In genomic region chr11:119618763-119619162, GRCm38 (mm10) we compare ENCODE assay signal across 9 mouse cellular contexts. TPM values are rescaled to one million over a fixed set of nuclear protein-coding genes. Genes with fewer than 3 reads are reported as not detected.
DNase-seq lines count a peak whose midpoint lies in the region; ATAC-seq and TF ChIP-seq lines count a peak whose summit lies in the region.
"Had no signal": no experiment of that assay in that cellular context is flagged by ENCODE, and none has a peak within 500 bp of the region (broad histone marks: within the 10 kb centered on the region; RNA-seq: fewer than 3 reads in every experiment).

No protein-coding gene starts in this region.

- 48% methylated on average over 5 of the region's 5 CpGs for WGBS in forebrain, embryonic 10.5 days
- WGBS in forebrain, embryonic 16.5 days = 37% methylated on average over 5 of the region's 5 CpGs
- WGBS in liver, embryonic 11.5 days = 44% methylated on average over 5 of the region's 5 CpGs
- WGBS in lung, adult 2 months = 44% methylated on average over 5 of the region's 5 CpGs

- no peaks in the 10 kb centered on the region for H3K27me3 ChIP-seq in forebrain, embryonic 10.5 days (ENCODE audit: poor library complexity, severe bottlenecking)
- H3K27me3 ChIP-seq in forebrain, embryonic 16.5 days (replicated peaks; ENCODE audit: control insufficient read depth, insufficient read depth, low read length) = no peaks in the 10 kb centered on the region
- no peaks in the 10 kb centered on the region for H3K27me3 ChIP-seq in liver, embryonic 11.5 days (replicated peaks; ENCODE audit: control insufficient read depth, insufficient read depth, low read length)
- H3K27me3 ChIP-seq: heart, embryonic 15.5 days had no signal

- no peak for ATAC-seq in forebrain, embryonic 16.5 days
- no peak for ATAC-seq in liver, embryonic 11.5 days (replicated peaks; ENCODE audit: low FRiP score)

- H3K9ac ChIP-seq in forebrain, embryonic 16.5 days (replicated peaks; ENCODE audit: low read depth, low read length) = no peak overlapping the region
- no peak overlapping the region for H3K9ac ChIP-seq in liver, embryonic 11.5 days (ENCODE audit: low read depth, low read length)
- H3K9ac ChIP-seq: heart, embryonic 15.5 days had no signal

- H3K36me3 ChIP-seq in forebrain, embryonic 10.5 days (replicated peaks) = 0 out of 2 replicates have a peak, but pooled peaks cover 3% of the 10 kb centered on the region
- H3K36me3 ChIP-seq in forebrain, embryonic 16.5 days (ENCODE audit: control insufficient read depth, insufficient read depth) = no peaks in the 10 kb centered on the region
- no peaks in the 10 kb centered on the region; the same call in 1 of the 2 replicates for H3K36me3 ChIP-seq in liver, embryonic 11.5 days (ENCODE audit: control insufficient read depth, insufficient read depth, low read length)
- H3K36me3 ChIP-seq: heart, embryonic 15.5 days had no signal

- H3K4me2 ChIP-seq in forebrain, embryonic 16.5 days (ENCODE audit: low read length) = no peak overlapping the region
- no peak overlapping the region for H3K4me2 ChIP-seq in liver, embryonic 11.5 days
- H3K4me2 ChIP-seq: heart, embryonic 15.5 days had no signal

- H3K27ac ChIP-seq in forebrain, embryonic 10.5 days = no peak overlapping the region
- H3K27ac ChIP-seq in forebrain, embryonic 16.5 days (ENCODE audit: low read length) = no peak overlapping the region
- no peak overlapping the region for H3K27ac ChIP-seq in liver, embryonic 11.5 days (ENCODE audit: low read depth, low read length)
- H3K27ac ChIP-seq: heart, embryonic 15.5 days had no signal

- TF ChIP-seq POLR2A in lung, adult 2 months (IDR thresholded peaks at IDR 0.05; ENCODE audit: borderline replicate concordance, extremely low read depth, low read depth, low read length) = no peak

- no peak overlapping the region for H3K4me3 ChIP-seq in forebrain, embryonic 10.5 days
- no peak overlapping the region for H3K4me3 ChIP-seq in forebrain, embryonic 16.5 days (replicated peaks; ENCODE audit: low read length)
- H3K4me3 ChIP-seq in liver, embryonic 11.5 days (ENCODE audit: low read depth, low read length) = no peak overlapping the region
- H3K4me3 ChIP-seq in lung, adult 2 months (replicated peaks; ENCODE audit: extremely low read depth, low read depth, low read length) = no peak overlapping the region
- H3K4me3 ChIP-seq: heart, embryonic 15.5 days had no signal

- TF ChIP-seq CTCF in lung, adult 2 months (IDR thresholded peaks at IDR 0.05; ENCODE audit: insufficient read depth, low read length) = peak; percentile 43

- DNase-seq in forebrain, embryonic 10.5 days (ENCODE audit: extremely low spot score, low spot score) = peak; percentile 54
- DNase-seq in liver = peak; percentile 61
- DNase-seq in liver, embryonic 11.5 days (ENCODE audit: low spot score) = no peak
- peak; percentile 71 for DNase-seq in adrenal gland, adult 2 months
- peak; percentile 17 for DNase-seq in embryo, embryonic 9.5 days (ENCODE audit: extremely low spot score)
- DNase-seq in lung, adult 2 months = peak; percentile 26
- peak; percentile 46 for DNase-seq in thymus, postnatal 25 days

- no peaks in the 10 kb centered on the region for H3K9me3 ChIP-seq in forebrain, embryonic 10.5 days
- H3K9me3 ChIP-seq in forebrain, embryonic 16.5 days (ENCODE audit: control insufficient read depth, low read length) = no peaks in the 10 kb centered on the region
- no peaks in the 10 kb centered on the region for H3K9me3 ChIP-seq in liver, embryonic 11.5 days (ENCODE audit: control insufficient read depth, low read length)
- H3K9me3 ChIP-seq: heart, embryonic 15.5 days had no signal

- peaks cover 14% of the 10 kb centered on the region for H3K4me1 ChIP-seq in forebrain, embryonic 10.5 days
- no peaks in the 10 kb centered on the region for H3K4me1 ChIP-seq in forebrain, embryonic 16.5 days (replicated peaks; ENCODE audit: control insufficient read depth, insufficient read depth, low read length)
- peaks cover 11% of the 10 kb centered on the region for H3K4me1 ChIP-seq in liver, embryonic 11.5 days (replicated peaks; ENCODE audit: control insufficient read depth, insufficient read depth, low read length)
- H3K4me1 ChIP-seq in lung, adult 2 months (ENCODE audit: control insufficient read depth, insufficient read depth, low read length) = peaks cover 2% of the 10 kb centered on the region; the same call in 1 of the 2 replicates

RNA-seq across cellular contexts. Expression of gene Rptor, which starts 16.1 kb away (rescaled TPM):
- polyA plus RNA-seq in forebrain, embryonic 10.5 days (2016; fragmentation: Nextera tagmentation; extraction: Ambion mirVana) = 12.8 and 13.0 TPM in 2 replicates
- 8.5 and 11.3 TPM in 2 replicates for polyA plus RNA-seq in forebrain, embryonic 16.5 days (2015; fragmentation: Nextera tagmentation; extraction: Ambion mirVana)
- polyA plus RNA-seq in liver, embryonic 11.5 days (2014; fragmentation: Nextera tagmentation; extraction: Ambion mirVana) = 11.8 and 13.2 TPM in 2 replicates
- 10 to 100 TPM; 43.7 to 47.7 TPM for total RNA-seq in adrenal gland, adult 2 months (2021)
- polyA plus RNA-seq in adrenal gland, adult 2 months (2012; rRNA removed) = 37.7 and 45.2 TPM in 2 replicates
- polyA plus RNA-seq in lung, adult 2 months (2012; rRNA removed) = 24.1 and 26.2 TPM in 2 replicates
